Mouse (Mus musculus): ENCODE results near the gene Zbtb9.
A peak's percentile ranks its signal among the peaks of the same experiment; 100 is the strongest.

The Zbtb9 gene

GRCm38 (mm10) chr17:27040304-27041045, 67.5 kb downstream of the Zbtb9 start:
- DNase-seq (ENCODE audit: low read depth): no peak

- no peak for DNase-seq (ENCODE audit: low read depth)
Measured at GRCm38 (mm10) chr17:27041046-27041786, 68.2 kb downstream of the Zbtb9 start.

GRCm38 (mm10) chr17:27041787-27042055, 68.8 kb downstream of the Zbtb9 start:
- no peak for DNase-seq (ENCODE audit: low read depth)

- no peak for DNase-seq (ENCODE audit: low read depth)
Measured at GRCm38 (mm10) chr17:27042840-27043239, 69.9 kb downstream of the Zbtb9 start.

GRCm38 (mm10) chr17:27045164-27045563, 72.2 kb downstream of the Zbtb9 start:
- no peak for DNase-seq (ENCODE audit: low read depth)

- DNase-seq (ENCODE audit: low read depth): no peak
Measured at GRCm38 (mm10) chr17:27047762-27048444, 74.9 kb downstream of the Zbtb9 start.

- no peak for DNase-seq (ENCODE audit: low read depth)
Measured at GRCm38 (mm10) chr17:27048445-27049239, 75.7 kb downstream of the Zbtb9 start.

- DNase-seq (ENCODE audit: low read depth): no peak
Measured at GRCm38 (mm10) chr17:27050853-27051252, 77.9 kb downstream of the Zbtb9 start.

- DNase-seq (ENCODE audit: low read depth): no peak
Measured at GRCm38 (mm10) chr17:27051514-27051913, 78.5 kb downstream of the Zbtb9 start.

- DNase-seq (ENCODE audit: low read depth): peak; percentile 86
Measured at GRCm38 (mm10) chr17:27056170-27056569, 83.2 kb downstream of the Zbtb9 start.

GRCm38 (mm10) chr17:27056812-27057516, 84.0 kb downstream of the Zbtb9 start, which contains the start of gene Itpr3:
Itpr3 (plus strand) TSS chr17:27057304.
- DNase-seq (ENCODE audit: low read depth): no peak

- no peak for DNase-seq (ENCODE audit: low read depth)
Measured at GRCm38 (mm10) chr17:27057517-27058055, 84.6 kb downstream of the Zbtb9 start.
